In genomic region chr2:68404274-68405162, GRCm38 (mm10) we compare ENCODE assay signal across 12 mouse cellular contexts.
DNase-seq lines count a peak whose midpoint lies in the region; ATAC-seq and TF ChIP-seq lines count a peak whose summit lies in the region.
"Had no signal": no experiment of that assay in that cellular context is flagged by ENCODE, and none has a peak within 500 bp of the region (broad histone marks: within the 10 kb centered on the region; RNA-seq: fewer than 3 reads in every experiment).

No protein-coding gene starts in this region.

- H3K27ac ChIP-seq in kidney, adult 2 months (ENCODE audit: insufficient read depth, low read depth, low read length) = peak overlapping the region; percentile 57; the same call in 1 of the 2 replicates
- peak overlapping the region; percentile 57 for H3K27ac ChIP-seq in hindbrain, embryonic 12.5 days
- peak overlapping the region; percentile 39 for H3K27ac ChIP-seq in midbrain, embryonic 12.5 days (replicated peaks)
- H3K27ac ChIP-seq: stomach, embryonic 15.5 days had no signal

- TF ChIP-seq CTCF in kidney, adult 2 months (conservative IDR thresholded peaks at IDR 0.05; ENCODE audit: insufficient read depth, insufficient read length, low read depth, low read length) = no peak

- peaks cover 6% of the 10 kb centered on the region for H3K4me1 ChIP-seq in kidney, adult 2 months (ENCODE audit: control insufficient read depth, insufficient read depth, low read length)
- peaks cover 49% of the 10 kb centered on the region for H3K4me1 ChIP-seq in hindbrain, embryonic 12.5 days
- peaks cover 50% of the 10 kb centered on the region for H3K4me1 ChIP-seq in midbrain, embryonic 12.5 days

- peak; percentile 51 for ATAC-seq in hindbrain, embryonic 12.5 days (ENCODE audit: low FRiP score)
- ATAC-seq in midbrain, embryonic 12.5 days (ENCODE audit: low FRiP score, low read depth) = peak; percentile 31
- ATAC-seq in cerebellum, adult (ENCODE audit: insufficient number of reproducible peaks, low FRiP score, low TSS enrichment) = no peak
- ATAC-seq: activated CD4-positive, CD25-positive, alpha-beta regulatory T cell, adult 4 months had no signal

- H3K36me3 ChIP-seq in kidney, adult 2 months (ENCODE audit: control insufficient read depth, insufficient read depth, low read length) = no peaks in the 10 kb centered on the region
- H3K36me3 ChIP-seq in hindbrain, embryonic 12.5 days = no peaks in the 10 kb centered on the region
- 0 out of 2 replicates have a peak, but pooled peaks cover 5% of the 10 kb centered on the region for H3K36me3 ChIP-seq in midbrain, embryonic 12.5 days
- H3K36me3 ChIP-seq: heart, embryonic 15.5 days; stomach, embryonic 15.5 days had no signal

- no peaks in the 10 kb centered on the region for H3K9me3 ChIP-seq in hindbrain, embryonic 12.5 days (replicated peaks)
- no peaks in the 10 kb centered on the region for H3K9me3 ChIP-seq in midbrain, embryonic 12.5 days
- H3K9me3 ChIP-seq: heart, embryonic 15.5 days; stomach, embryonic 15.5 days had no signal

- 50% methylated on average over 18 of the region's 18 CpGs for WGBS in kidney, adult 2 months
- WGBS in hindbrain, embryonic 12.5 days = 30% methylated on average over 18 of the region's 18 CpGs
- WGBS in midbrain, embryonic 12.5 days = 26% methylated on average over 18 of the region's 18 CpGs

- H3K4me3 ChIP-seq in kidney, adult 2 months (ENCODE audit: insufficient read depth, low read depth, low read length) = peak overlapping the region; percentile 18; the same call in 1 of the 2 replicates
- no peak overlapping the region for H3K4me3 ChIP-seq in hindbrain, embryonic 12.5 days
- H3K4me3 ChIP-seq in midbrain, embryonic 12.5 days = no peak overlapping the region
- H3K4me3 ChIP-seq: heart, embryonic 15.5 days; stomach, embryonic 15.5 days had no signal

- DNase-seq in kidney, adult 2 months = no peak
- DNase-seq in kidney, postnatal 10 days = no peak
- DNase-seq in embryo, embryonic 9.5 days (ENCODE audit: extremely low spot score) = peak; percentile 57
- DNase-seq in B cell, adult 2 months = no peak
- DNase-seq in right cerebral cortex, postnatal 36 days (ENCODE audit: low spot score in 2 of 2) = no peak
- DNase-seq: cerebellum, adult 8-10 months had no signal

- no peaks in the 10 kb centered on the region for H3K27me3 ChIP-seq in kidney, adult 2 months (replicated peaks; ENCODE audit: control insufficient read depth, insufficient read depth, low read length)
- no peaks in the 10 kb centered on the region for H3K27me3 ChIP-seq in hindbrain, embryonic 12.5 days
- H3K27me3 ChIP-seq in midbrain, embryonic 12.5 days = no peaks in the 10 kb centered on the region; the same call in 1 of the 2 replicates
- H3K27me3 ChIP-seq: heart, embryonic 15.5 days; stomach, embryonic 15.5 days had no signal

- no peak for TF ChIP-seq POLR2A in kidney, adult 2 months (IDR thresholded peaks at IDR 0.05; ENCODE audit: low read depth, low read length)

- H3K4me2 ChIP-seq in hindbrain, embryonic 12.5 days (replicated peaks) = peak overlapping the region; percentile 22; the same call in 1 of the 2 replicates
- H3K4me2 ChIP-seq in midbrain, embryonic 12.5 days (replicated peaks) = peak overlapping the region; percentile 24
- H3K4me2 ChIP-seq: heart, embryonic 15.5 days had no signal

- H3K9ac ChIP-seq in hindbrain, embryonic 12.5 days = no peak overlapping the region
- no peak overlapping the region for H3K9ac ChIP-seq in midbrain, embryonic 12.5 days (replicated peaks)
- H3K9ac ChIP-seq: heart, embryonic 15.5 days; stomach, embryonic 15.5 days had no signal
